Mouse (Mus musculus) neutrophil, adult 5-6 weeks (primary cell): ENCODE measurements around the gene Sftpd. TPM values are rescaled to one million over a fixed set of nuclear protein-coding genes. Genes with fewer than 3 reads are reported as not detected.

Source experiments
- total RNA-seq: library from RNA; stranded (forward); fragments of 200-1000 nt; gene quantifications from 2 replicates; pipeline ENCODE4 v1.2.3, GENCODE M21; 2017

Gene Sftpd
- total RNA-seq, 1 experiment from 2014 or later, result not detected

Other genes starting within 250 kb of the Sftpd start
- 56.7 and 60.5 TPM in 2 replicates for gene Tspan14, start 218.3 kb downstream of the Sftpd start, total RNA-seq
- gene Fam213a, start 171.4 kb downstream of the Sftpd start, total RNA-seq, result 35.5 and 36.1 TPM in 2 replicates
- gene Dydc2, start 115.9 kb downstream of the Sftpd start, total RNA-seq, result not detected in 2 replicates
- gene Dydc1, start 112.2 kb downstream of the Sftpd start, total RNA-seq, result not detected in 2 replicates
- not detected in 2 replicates for gene Mat1a, start 80.1 kb downstream of the Sftpd start, total RNA-seq
- gene Sftpa1, start 53.4 kb downstream of the Sftpd start, total RNA-seq, result not detected in 2 replicates
- 0.23 TPM in 1 of 2 replicates, not detected in the other for gene Mbl1, start 33.7 kb downstream of the Sftpd start, total RNA-seq
- not detected in 2 replicates for gene Gm2832, start 93.7 kb upstream of the Sftpd start, total RNA-seq
- not detected in 2 replicates for gene Gm5798, start 163.5 kb upstream of the Sftpd start, total RNA-seq
- not detected in 2 replicates for gene Gm7945, start 201.2 kb upstream of the Sftpd start, total RNA-seq
- gene Gm6482, start 223.1 kb upstream of the Sftpd start, total RNA-seq, result not detected in 2 replicates